Mouse (Mus musculus) CH12.LX (cell line): ENCODE results near the gene Gpx7. TPM values are rescaled to one million over a fixed set of nuclear protein-coding genes. Genes with fewer than 3 reads are reported as not detected.

ENCODE experiments used
- DNase-seq: peaks from one replicate; pipeline ENCODE4 v3.0.0-alpha.2; 2013; ENCODE audit errors: extremely low read depth
- H3K27ac ChIP-seq: 2 replicates; pipeline ENCODE4 v1.5.1; 2012; ENCODE audit warnings: low read depth, mild to moderate bottlenecking, control low read depth, moderate library complexity; ENCODE audit not compliant: insufficient read depth
- H3K27me3 ChIP-seq: replicated peaks from 2 replicates; pipeline ENCODE3; 2012; ENCODE audit warnings: inconsistent platforms
- H3K36me3 ChIP-seq, 2 experiments: replicated peaks in 1 of 2; 2 replicates each; pipeline versions ENCODE3 to v1.6.1; 2012; ENCODE audit warnings: inconsistent platforms in 1 of 2, low read length in 1 of 2, mild to moderate bottlenecking in 1 of 2, mixed read lengths in 1 of 2, moderate library complexity in 1 of 2; ENCODE audit not compliant: control insufficient read depth in 1 of 2, insufficient read depth in 1 of 2
- H3K4me1 ChIP-seq, 2 experiments: 2 replicates each; pipeline ENCODE4 v1.6.1; 2012; ENCODE audit warnings: inconsistent platforms in 1 of 2, moderate library complexity in 1 of 2; ENCODE audit not compliant: insufficient read depth in 2 of 2, control insufficient read depth in 1 of 2
- H3K4me2 ChIP-seq: 2 replicates; pipeline ENCODE4 v1.6.1; 2012; ENCODE audit warnings: low read depth, mild to moderate bottlenecking, control low read depth; ENCODE audit not compliant: poor library complexity, insufficient read depth, severe bottlenecking
- H3K4me3 ChIP-seq, 3 experiments: fragments of 150-350 bp in 1 of 3; sonication (generic) in 1 of 3; replicated peaks in 1 of 3; 2 replicates each; pipeline versions ENCODE3 to v1.5.1; 2011 to 2012; ENCODE audit warnings: low read depth in 2 of 3, low read length in 2 of 3, mild to moderate bottlenecking in 2 of 3, moderate library complexity in 2 of 3, control low read depth in 1 of 3, improper control_type of control experiment in 1 of 3, inconsistent platforms in 1 of 3, mixed read lengths in 1 of 3; ENCODE audit not compliant: poor library complexity in 1 of 3
- H3K79me2 ChIP-seq: replicated peaks from 2 replicates; pipeline ENCODE4 v1.6.1; 2012; ENCODE audit warnings: mild to moderate bottlenecking, moderate library complexity; ENCODE audit not compliant: control insufficient read depth, poor library complexity, insufficient read depth, severe bottlenecking; ENCODE audit errors: extremely low read depth
- H3K9ac ChIP-seq: 2 replicates; pipeline ENCODE4 v1.6.1; 2012; ENCODE audit warnings: low read depth, mild to moderate bottlenecking, control low read depth, moderate library complexity; ENCODE audit not compliant: insufficient read depth
- H3K9me3 ChIP-seq: replicated peaks from 2 replicates; pipeline ENCODE3; 2012; ENCODE audit warnings: low read length, inconsistent platforms, mixed read lengths
- CHD2 ChIP-seq: IDR thresholded peaks from 2 replicates; pipeline ENCODE4 v1.6.1; 2011; ENCODE audit warnings: low read length, improper control_type of control experiment
- CTCF ChIP-seq, 2 experiments: IDR thresholded peaks in 1 of 2; conservative IDR thresholded peaks in 1 of 2; 2 replicates each; pipeline ENCODE4 v1.5.1; 2011 to 2012; ENCODE audit warnings: low read depth in 2 of 2, low read length in 2 of 2, improper control_type of control experiment in 1 of 2, inconsistent platforms in 1 of 2, mild to moderate bottlenecking in 1 of 2, moderate library complexity in 1 of 2
- E2F4 ChIP-seq: IDR thresholded peaks from 2 replicates; pipeline ENCODE4 v1.6.1; 2011; ENCODE audit warnings: low read depth, low read length, improper control_type of control experiment; ENCODE audit not compliant: insufficient replicate concordance
- ELF1 ChIP-seq: IDR thresholded peaks from 2 replicates; pipeline ENCODE4 v1.6.1; 2014; ENCODE audit warnings: low read depth, mild to moderate bottlenecking, inconsistent platforms, low read length, improper control_type of control experiment
- EP300 ChIP-seq: IDR thresholded peaks from 2 replicates; pipeline ENCODE4 v1.6.1; 2011; ENCODE audit warnings: low read length, improper control_type of control experiment
- HCFC1 ChIP-seq: IDR thresholded peaks from 2 replicates; pipeline ENCODE4 v1.6.1; 2012; ENCODE audit warnings: low read depth, mild to moderate bottlenecking, inconsistent platforms, low read length, improper control_type of control experiment
- JUN ChIP-seq: IDR thresholded peaks from 2 replicates; pipeline ENCODE4 v1.6.1; 2011; ENCODE audit warnings: low read depth, mild to moderate bottlenecking, low read length, improper control_type of control experiment, moderate library complexity; ENCODE audit not compliant: insufficient read depth
- JUND ChIP-seq: conservative IDR thresholded peaks from 2 replicates; pipeline ENCODE4 v1.6.1; 2011; ENCODE audit warnings: low read depth, low read length, improper control_type of control experiment
- KAT2A ChIP-seq: IDR thresholded peaks from 2 replicates; pipeline ENCODE4 v1.6.1; 2012; ENCODE audit warnings: low read length, improper control_type of control experiment, inconsistent platforms; ENCODE audit not compliant: insufficient replicate concordance
- NELFE ChIP-seq: IDR thresholded peaks from 2 replicates; pipeline ENCODE4 v1.6.1; 2011; ENCODE audit warnings: low read depth, low read length, improper control_type of control experiment
- POLR2AphosphoS2 ChIP-seq: IDR thresholded peaks from 2 replicates; pipeline ENCODE4 v1.6.1; 2011; ENCODE audit warnings: low read depth, low read length, improper control_type of control experiment
- SIN3A ChIP-seq: IDR thresholded peaks from 2 replicates; pipeline ENCODE4 v1.6.1; 2012; ENCODE audit warnings: low read length, improper control_type of control experiment, inconsistent platforms
- TCF12 ChIP-seq: IDR thresholded peaks from 2 replicates; pipeline ENCODE4 v1.6.1; 2014; ENCODE audit warnings: low read depth, mild to moderate bottlenecking, inconsistent platforms, low read length, improper control_type of control experiment
- UBTF ChIP-seq: IDR thresholded peaks from 2 replicates; pipeline ENCODE4 v1.6.1; 2012; ENCODE audit warnings: low read depth, mild to moderate bottlenecking, inconsistent platforms, low read length, improper control_type of control experiment, moderate library complexity
- USF2 ChIP-seq: conservative IDR thresholded peaks from 2 replicates; pipeline ENCODE4 v1.6.1; 2011; ENCODE audit warnings: low read depth, low read length, improper control_type of control experiment
- ZC3H11A ChIP-seq: IDR thresholded peaks from 2 replicates; pipeline ENCODE4 v1.6.1; 2012; ENCODE audit warnings: low read depth, mild to moderate bottlenecking, inconsistent platforms, low read length, improper control_type of control experiment
- ZKSCAN1 ChIP-seq: IDR thresholded peaks from 2 replicates; pipeline ENCODE4 v1.6.1; 2012; ENCODE audit warnings: low read depth, inconsistent platforms, low read length, improper control_type of control experiment, borderline replicate concordance
- dilution Hi-C: fragments of 300-500 bp; cut with MboI; formaldehyde crosslinking; loops from 2 replicates; pipeline ENCODE4 v1.14.3; 2020; ENCODE audit warnings: low sequenced_read_pairs; ENCODE audit not compliant: extremely low pct_unique_long_range_greater_than_20kb, extremely low pct_ligation_motif_present
- in situ Hi-C: fragments of 300-500 bp; cut with MboI; formaldehyde crosslinking; loops from 3 replicates; pipeline ENCODE4 v1.14.3; 2019; ENCODE audit warnings: low sequenced_read_pairs, low pct_ligation_motif_present, low pct_unique_long_range_greater_than_20kb, mixed read lengths
- polyA plus RNA-seq: library from polyadenylated mRNA; unstranded; fragments of >175 nt; gene quantifications from 2 replicates; pipeline ENCODE4 v1.2.1, GENCODE M21; 2012; ENCODE audit warnings: low read depth; ENCODE audit not compliant: insufficient read length
- total RNA-seq, 2 experiments: library from RNA; depleted of rRNA; stranded (reverse); fragments of 300-350 nt in 1 of 2; fragments of >200 nt in 1 of 2; gene quantifications; 2 replicates each; pipeline ENCODE4 v1.2.3; 2012 to 2014

Gene Gpx7
- total and polyA plus RNA-seq, 3 experiments, result not detected

GRCm38 (mm10) chr4:108371421-108371820 is 35.3 kb downstream of the Gpx7 start:
- H3K9me3 ChIP-seq, result no peaks in the 10 kb centered on the region
- no peaks in the 10 kb centered on the region for H3K79me2 ChIP-seq
- H3K9ac ChIP-seq, result no peak overlapping the region
- in situ Hi-C loops, result no loop called here
- no peaks in the 10 kb centered on the region for H3K27me3 ChIP-seq
- no peak for DNase-seq
- H3K27ac ChIP-seq, result no peak overlapping the region
- dilution Hi-C loops, result no loop called here
- no peak for TF ChIP-seq JUN
- TF ChIP-seq SIN3A, result no peak
- TF ChIP-seq ZC3H11A, result no peak
- no peak for TF ChIP-seq KAT2A
- no peak for TF ChIP-seq TCF12
- no peak for TF ChIP-seq E2F4
- no peaks in the 10 kb centered on the region for H3K36me3 ChIP-seq
- H3K4me1 ChIP-seq, result peaks cover 4 to 10% of the 10 kb centered on the region in 2 experiments; a peak in 2 of 4 replicates
- no peak overlapping the region for H3K4me2 ChIP-seq
- H3K4me3 ChIP-seq, result no peak overlapping the region

- H3K36me3 ChIP-seq, result no peaks in the 10 kb centered on the region
- no peaks in the 10 kb centered on the region for H3K79me2 ChIP-seq
- H3K9me3 ChIP-seq, result no peaks in the 10 kb centered on the region
- no peak overlapping the region for H3K4me2 ChIP-seq
- no peak overlapping the region for H3K4me3 ChIP-seq
- dilution Hi-C loops, result no loop called here
- DNase-seq, result no peak
- H3K9ac ChIP-seq, result no peak overlapping the region
- TF ChIP-seq NELFE (no peak), UBTF (no peak), ZC3H11A (no peak), CTCF (conservative IDR thresholded peaks at IDR 0.05 in 1 of 2, IDR thresholded peaks at IDR 0.05 in 1 of 2; ENCODE audit: low read depth in 2 of 2, low read length in 2 of 2) (no peak), USF2 (no peak), ZKSCAN1 (no peak), EP300 (no peak), POLR2AphosphoS2 (no peak), TCF12 (no peak), ELF1 (no peak), HCFC1 (no peak), JUND (no peak), CHD2 (no peak)
- no peak overlapping the region for H3K27ac ChIP-seq
- H3K4me1 ChIP-seq, result peaks cover 4 to 10% of the 10 kb centered on the region in 2 experiments; a peak in 2 of 4 replicates
- in situ Hi-C loops, result no loop called here
- H3K27me3 ChIP-seq, result no peaks in the 10 kb centered on the region
These were observed 36.4 kb downstream of the Gpx7 start for GRCm38 (mm10) chr4:108370409-108370808.
